Mouse (Mus musculus) hindbrain, embryonic 12.5 days (tissue): ENCODE results near the gene Atp5c1. TPM values are rescaled to one million over a fixed set of nuclear protein-coding genes. Genes with fewer than 3 reads are reported as not detected.
A peak's percentile ranks its signal among the peaks of the same experiment; 100 is the strongest.

Source experiments
- ATAC-seq: fragments of 200-750 bp; cut with Nextera tagmentation; 2 replicates; pipeline ENCODE4 v1.8.0; 2017; ENCODE audit warnings: moderate TSS enrichment; ENCODE audit not compliant: low FRiP score
- H3K27ac ChIP-seq: fragments of 300-500 bp; sonication (generic); 2 replicates; pipeline ENCODE4 v1.5.1; 2016; ENCODE audit warnings: mild to moderate bottlenecking
- H3K27me3 ChIP-seq: fragments of 300-500 bp; sonication (generic); 2 replicates; pipeline ENCODE4 v1.6.1; 2016; ENCODE audit warnings: mild to moderate bottlenecking
- H3K36me3 ChIP-seq: fragments of 300-500 bp; sonication (generic); 2 replicates; pipeline ENCODE4 v1.6.1; 2016; ENCODE audit warnings: mild to moderate bottlenecking
- H3K4me1 ChIP-seq: fragments of 300-500 bp; sonication (generic); 2 replicates; pipeline ENCODE4 v1.6.1; 2016
- H3K4me2 ChIP-seq: fragments of 300-500 bp; sonication (generic); replicated peaks from 2 replicates; pipeline ENCODE4 v1.6.1; 2016; ENCODE audit warnings: mild to moderate bottlenecking
- H3K4me3 ChIP-seq: fragments of 300-500 bp; sonication (generic); 2 replicates; pipeline ENCODE4 v1.5.1; 2016; ENCODE audit warnings: mild to moderate bottlenecking
- H3K9ac ChIP-seq: fragments of 300-500 bp; sonication (generic); 2 replicates; pipeline ENCODE4 v1.6.1; 2016; ENCODE audit warnings: mild to moderate bottlenecking, moderate library complexity
- H3K9me3 ChIP-seq: fragments of 300-500 bp; sonication (generic); replicated peaks from 2 replicates; pipeline ENCODE4 v1.6.1; 2016; ENCODE audit warnings: mild to moderate bottlenecking
- WGBS: fragments of 180-500 bp; shearing (Covaris S2); methylation state at CpG from one replicate; pipeline ENCODE4 v1.1.7; 2016; 5-methylcytosine and 5-hydroxymethylcytosine counted together
- polyA plus RNA-seq: library from polyadenylated mRNA; unstranded; fragments of >200 nt; fragmentation: Nextera tagmentation; extraction: Ambion mirVana; gene quantifications from 2 replicates; pipeline ENCODE4 v1.2.1, GENCODE M21; 2016

Atp5c1 gene
- polyA plus RNA-seq, 1 experiment from 2014 or later, result 468 TPM

DNA sequence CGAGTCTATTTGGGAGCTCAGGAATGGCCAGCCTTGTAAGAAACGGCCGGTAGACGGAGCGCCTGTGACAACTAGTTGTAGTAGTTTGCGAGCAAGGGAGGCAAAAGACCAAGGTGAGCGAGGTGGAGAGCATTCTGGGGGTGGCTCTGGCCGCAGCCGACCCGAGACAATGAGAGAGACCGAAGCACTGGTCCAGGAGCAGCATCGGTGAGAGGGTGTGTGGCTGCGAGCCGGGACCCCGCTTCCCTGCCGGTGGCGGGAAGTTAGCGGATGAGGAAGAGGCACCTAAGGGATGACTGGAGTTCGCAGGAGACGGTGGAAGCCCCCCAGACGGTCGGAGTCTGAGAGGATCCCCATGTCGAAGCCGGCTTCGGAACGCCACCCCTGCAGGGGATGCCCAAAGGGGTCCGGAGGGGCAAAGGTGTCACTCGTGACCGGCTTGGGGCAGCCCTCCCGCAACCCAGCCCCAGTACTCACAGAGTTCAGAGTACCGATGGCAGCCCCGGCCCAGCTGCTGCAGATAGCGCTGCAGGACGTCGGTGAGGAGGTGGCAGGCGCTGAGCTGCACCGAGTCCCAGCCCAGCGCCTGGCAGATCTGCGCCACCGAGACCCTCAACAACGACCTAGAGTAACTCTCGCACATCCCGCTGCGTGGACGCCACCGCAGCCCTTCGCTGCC lies 32.4 kb downstream of the Atp5c1 start:
- peak overlapping the region; percentile 74 for H3K4me3 ChIP-seq
- WGBS, result under 1% methylated on average over 47 of the region's 47 CpGs
- peak overlapping the region; percentile 89 for H3K4me2 ChIP-seq
- peak overlapping the region; percentile 81 for H3K9ac ChIP-seq
- H3K27me3 ChIP-seq, result no peaks in the 10 kb centered on the region
- H3K36me3 ChIP-seq, result no peaks in the 10 kb centered on the region; the same call in 1 of the 2 replicates
- no peaks in the 10 kb centered on the region for H3K9me3 ChIP-seq
- H3K4me1 ChIP-seq, result peaks cover 13% of the 10 kb centered on the region
- ATAC-seq, result peak; percentile 85
- H3K27ac ChIP-seq, result peak overlapping the region; percentile 49; the same call in 1 of the 2 replicates

DNA sequence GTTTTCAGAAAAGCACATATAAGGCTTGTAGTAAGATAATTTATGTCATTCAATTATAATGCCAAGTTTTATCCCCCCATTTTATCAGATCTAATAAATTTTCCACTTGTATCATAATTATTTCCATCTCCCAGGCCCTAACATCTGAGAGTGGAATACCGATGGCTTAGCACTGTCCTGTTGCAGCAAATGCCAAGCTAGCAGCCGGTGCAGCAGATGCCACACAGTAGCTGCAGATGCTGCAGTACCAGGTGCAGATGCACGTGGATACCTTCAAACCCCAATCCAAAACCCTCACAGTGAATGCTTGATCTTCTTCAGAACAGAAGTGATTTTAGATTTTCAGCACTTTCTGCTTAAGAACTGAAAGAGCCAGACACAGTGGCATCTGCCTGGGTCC lies 45.3 kb downstream of the Atp5c1 start:
- Histone ChIP-seq H3K4me2 (no peak overlapping the region), H3K27ac (no peak overlapping the region), H3K4me3 (no peak overlapping the region), H3K27me3 (no peaks in the 10 kb centered on the region), H3K9ac (no peak overlapping the region), H3K36me3 (peaks cover 9% of the 10 kb centered on the region; the same call in 1 of the 2 replicates), H3K4me1 (no peaks in the 10 kb centered on the region), H3K9me3 (no peaks in the 10 kb centered on the region)
- no peak for ATAC-seq
- WGBS, result 87% methylated on average over 3 of the region's 3 CpGs

DNA sequence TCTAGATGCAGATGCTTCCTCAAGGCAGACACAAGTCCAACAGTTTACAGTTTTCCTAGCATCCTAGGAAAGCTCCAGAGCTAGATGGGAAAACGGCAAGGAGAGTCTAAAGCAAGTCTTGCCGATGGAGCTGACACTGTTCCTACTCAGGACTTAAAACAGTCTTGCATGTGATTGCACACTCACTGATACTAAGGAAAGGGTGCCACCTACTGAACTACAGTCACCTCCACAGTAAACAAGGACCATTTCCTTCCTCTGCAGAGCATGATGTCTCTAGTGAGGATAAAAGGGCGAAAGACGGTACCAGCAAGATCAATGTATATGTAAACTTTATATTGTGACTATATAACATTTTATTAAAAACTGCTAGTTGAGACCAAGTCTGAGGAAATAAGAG lies 46.6 kb downstream of the Atp5c1 start:
- no peak overlapping the region for H3K4me2 ChIP-seq
- no peak overlapping the region for H3K27ac ChIP-seq
- 0 out of 2 replicates have a peak, but pooled peaks cover under 1% of the 10 kb centered on the region for H3K36me3 ChIP-seq
- ATAC-seq, result no peak
- 79% methylated on average over 4 of the region's 4 CpGs for WGBS
- no peak overlapping the region for H3K9ac ChIP-seq
- H3K4me3 ChIP-seq, result no peak overlapping the region
- H3K9me3 ChIP-seq, result no peaks in the 10 kb centered on the region
- H3K4me1 ChIP-seq, result no peaks in the 10 kb centered on the region
- no peaks in the 10 kb centered on the region for H3K27me3 ChIP-seq

DNA sequence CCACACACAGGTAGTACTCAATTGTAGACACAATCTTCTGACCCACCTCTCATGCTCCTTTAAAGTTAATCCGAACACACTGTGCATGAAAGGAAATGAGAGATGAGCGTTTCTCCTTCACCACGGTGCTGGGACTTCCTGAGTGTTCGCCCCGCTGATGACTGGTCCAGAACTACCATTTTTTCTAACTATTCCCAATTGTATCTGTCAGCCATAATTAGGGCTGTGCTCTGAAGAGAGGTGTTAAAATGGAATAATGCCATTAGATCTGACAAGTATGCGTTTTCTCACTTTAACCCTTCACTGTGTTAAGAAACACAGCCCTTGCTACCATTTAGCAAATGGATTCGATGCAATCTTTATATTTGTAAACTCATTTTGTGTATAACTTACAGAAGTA lies 50.6 kb downstream of the Atp5c1 start:
- 74% methylated on average over 7 of the region's 7 CpGs for WGBS

DNA sequence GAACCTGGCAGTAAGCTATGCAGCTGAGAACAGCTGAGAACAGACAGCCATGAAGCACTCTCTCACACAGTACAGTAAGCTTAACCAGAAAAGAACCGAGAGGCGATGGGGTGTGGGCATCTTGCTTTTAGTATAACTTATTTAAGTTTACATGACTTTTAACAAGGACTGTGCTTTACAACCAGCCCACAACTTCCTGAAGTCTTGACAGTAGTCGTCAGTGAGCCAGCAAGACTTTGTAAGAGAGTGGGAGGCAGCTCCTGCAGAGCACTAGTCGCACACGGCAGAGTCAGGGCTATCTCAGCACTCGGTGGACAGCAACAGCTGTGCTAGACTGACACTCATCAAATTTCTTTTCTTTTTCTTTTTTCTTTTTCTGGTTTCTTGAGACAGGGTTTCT lies 56.0 kb downstream of the Atp5c1 start:
- Histone ChIP-seq H3K27me3 (no peaks in the 10 kb centered on the region), H3K4me3 (no peak overlapping the region), H3K4me1 (no peaks in the 10 kb centered on the region), H3K4me2 (no peak overlapping the region), H3K9ac (no peak overlapping the region), H3K36me3 (no peaks in the 10 kb centered on the region), H3K27ac (no peak overlapping the region), H3K9me3 (no peaks in the 10 kb centered on the region)
- no peak for ATAC-seq
- 88% methylated on average over 6 of the region's 6 CpGs for WGBS

More for the DNA sequence above, 50.6 kb downstream of the Atp5c1 start:
- Histone ChIP-seq H3K36me3 (no peaks in the 10 kb centered on the region), H3K4me3 (no peak overlapping the region), H3K27me3 (no peaks in the 10 kb centered on the region), H3K9me3 (no peaks in the 10 kb centered on the region), H3K4me1 (no peaks in the 10 kb centered on the region), H3K27ac (no peak overlapping the region), H3K9ac (no peak overlapping the region), H3K4me2 (no peak overlapping the region)
- ATAC-seq, result no peak

DNA sequence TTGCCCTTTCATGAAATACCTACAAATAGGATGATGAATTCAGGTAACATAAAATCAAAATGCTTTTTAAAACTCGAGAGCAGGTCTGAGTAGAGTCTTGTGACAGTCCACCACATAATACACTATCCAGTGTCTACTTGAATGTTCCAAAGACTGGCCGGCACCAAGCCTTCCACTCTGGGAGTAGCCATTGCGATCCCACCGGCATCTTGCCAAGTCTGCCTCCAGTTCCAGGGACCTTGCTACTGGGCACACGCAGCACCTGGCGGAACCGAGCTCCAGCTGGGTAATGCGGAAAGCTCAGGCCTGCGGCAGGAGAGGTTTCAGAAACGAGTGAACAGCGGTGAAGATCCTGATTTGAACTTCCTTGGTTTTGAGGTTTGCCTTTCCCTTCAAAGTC lies 59.0 kb downstream of the Atp5c1 start:
- H3K9me3 ChIP-seq, result no peaks in the 10 kb centered on the region
- H3K27me3 ChIP-seq, result no peaks in the 10 kb centered on the region
- H3K9ac ChIP-seq, result no peak overlapping the region
- H3K4me3 ChIP-seq, result no peak overlapping the region
- no peak for ATAC-seq
- WGBS, result 93% methylated on average over 11 of the region's 11 CpGs
- no peaks in the 10 kb centered on the region for H3K4me1 ChIP-seq
- H3K27ac ChIP-seq, result no peak overlapping the region
- no peak overlapping the region for H3K4me2 ChIP-seq
- H3K36me3 ChIP-seq, result no peaks in the 10 kb centered on the region

DNA sequence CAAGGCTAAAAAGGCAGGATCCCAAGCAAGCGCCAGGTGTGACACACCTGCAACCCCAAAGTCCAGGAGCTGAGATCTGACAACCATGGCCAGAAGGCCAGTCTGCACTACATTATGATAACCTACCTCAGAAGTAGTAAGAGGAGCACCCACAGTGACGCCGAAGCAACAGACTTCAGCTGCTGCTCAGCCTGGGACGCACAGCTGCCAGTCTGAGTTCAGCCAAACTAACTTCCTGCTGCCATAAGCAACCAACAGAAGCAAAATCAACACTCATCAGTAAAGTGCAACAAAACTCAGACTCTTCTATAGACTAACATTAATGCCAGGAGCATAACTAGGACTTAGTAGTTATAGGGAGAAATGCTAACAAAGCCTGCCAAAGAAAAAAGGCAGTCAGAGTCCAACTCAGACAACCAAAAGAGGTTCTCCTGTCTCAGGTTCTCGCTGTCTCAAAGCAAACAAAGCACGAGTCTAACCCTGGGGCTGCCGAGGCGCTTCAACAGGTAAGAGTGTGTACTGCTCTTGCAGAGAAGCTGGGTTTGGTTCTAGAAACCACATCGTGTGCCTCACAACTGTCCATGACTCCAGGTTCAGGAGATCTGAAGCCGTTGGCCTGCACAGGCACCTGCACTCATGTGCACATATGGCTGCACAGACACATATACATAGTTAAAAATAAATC lies 65.2 kb downstream of the Atp5c1 start:
- 86% methylated on average over 10 of the region's 10 CpGs for WGBS
- Histone ChIP-seq H3K9ac (no peak overlapping the region), H3K27ac (no peak overlapping the region), H3K4me3 (no peak overlapping the region), H3K4me2 (no peak overlapping the region), H3K36me3 (no peaks in the 10 kb centered on the region), H3K9me3 (no peaks in the 10 kb centered on the region), H3K4me1 (no peaks in the 10 kb centered on the region), H3K27me3 (no peaks in the 10 kb centered on the region)
- no peak for ATAC-seq

DNA sequence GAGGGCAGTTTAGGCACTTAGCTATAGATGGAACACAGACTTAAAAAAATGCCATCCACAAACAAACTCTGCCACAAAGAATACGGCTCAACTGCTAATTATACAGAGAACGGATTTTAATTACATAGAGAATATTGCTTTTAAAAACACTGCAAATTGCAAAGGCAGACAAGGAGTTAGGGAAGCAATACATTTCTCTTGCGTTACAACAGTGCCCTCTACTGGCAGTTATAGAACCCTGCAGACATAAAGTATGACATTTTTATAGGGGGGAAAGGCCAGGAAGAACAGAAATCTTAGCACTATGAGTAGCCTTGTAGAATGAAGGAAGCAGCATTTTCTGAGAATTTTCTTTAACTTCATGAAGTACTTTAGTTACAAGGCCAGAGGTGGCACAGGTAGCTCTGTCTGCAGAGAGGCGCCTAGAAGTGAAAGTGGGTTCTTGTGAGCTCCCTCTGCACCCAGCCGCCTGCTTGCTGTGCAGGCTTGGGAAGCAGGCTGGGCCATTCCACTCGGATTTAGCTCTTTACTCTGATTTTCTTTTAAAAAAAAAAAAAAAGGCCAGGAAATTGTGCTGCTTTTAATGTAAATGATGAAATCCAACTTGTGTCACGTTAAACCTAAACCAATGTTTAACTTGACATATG lies 69.9 kb downstream of the Atp5c1 start:
- no peak for ATAC-seq
- no peaks in the 10 kb centered on the region for H3K36me3 ChIP-seq
- WGBS, result 38% methylated on average over 7 of the region's 7 CpGs

DNA sequence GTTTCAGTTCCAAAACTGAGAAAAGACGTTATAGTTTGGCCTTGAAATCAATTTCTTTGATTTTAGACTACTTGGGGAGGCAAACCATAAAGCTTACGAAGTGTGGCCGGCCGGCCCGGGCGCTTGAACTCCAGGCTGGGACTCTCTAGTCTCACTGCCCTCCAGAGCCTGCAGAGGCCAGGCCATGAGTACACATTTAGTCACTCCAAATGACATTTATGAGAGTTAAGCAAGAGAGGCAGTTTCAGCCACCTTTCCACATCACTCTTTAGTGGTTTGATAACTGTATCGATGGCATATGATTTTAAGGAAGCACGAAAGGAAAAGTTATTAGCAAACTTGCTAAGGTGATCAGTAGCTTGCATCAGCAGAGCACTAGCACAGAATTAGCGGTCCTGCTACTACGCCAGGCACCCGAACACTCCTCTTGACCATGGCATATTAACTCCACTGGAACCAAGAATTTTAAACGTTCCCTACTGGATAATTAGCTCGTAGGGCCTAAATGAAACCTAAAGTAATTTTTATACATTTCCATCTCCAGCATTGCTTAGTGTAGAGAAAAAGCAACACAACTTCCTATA lies 70.5 kb downstream of the Atp5c1 start:
- H3K27me3 ChIP-seq, result no peaks in the 10 kb centered on the region
- no peak overlapping the region for H3K27ac ChIP-seq
- ATAC-seq, result no peak
- H3K4me3 ChIP-seq, result no peak overlapping the region
- H3K4me2 ChIP-seq, result no peak overlapping the region
- H3K36me3 ChIP-seq, result no peaks in the 10 kb centered on the region
- no peak overlapping the region for H3K9ac ChIP-seq
- 87% methylated on average over 13 of the region's 13 CpGs for WGBS
- H3K4me1 ChIP-seq, result no peaks in the 10 kb centered on the region; the same call in 1 of the 2 replicates
- H3K9me3 ChIP-seq, result no peaks in the 10 kb centered on the region

More for the DNA sequence above, 69.9 kb downstream of the Atp5c1 start:
- Histone ChIP-seq H3K9ac (no peak overlapping the region), H3K9me3 (no peaks in the 10 kb centered on the region), H3K4me2 (no peak overlapping the region), H3K4me1 (no peaks in the 10 kb centered on the region; the same call in 1 of the 2 replicates), H3K27me3 (no peaks in the 10 kb centered on the region), H3K27ac (no peak overlapping the region), H3K4me3 (no peak overlapping the region)

DNA sequence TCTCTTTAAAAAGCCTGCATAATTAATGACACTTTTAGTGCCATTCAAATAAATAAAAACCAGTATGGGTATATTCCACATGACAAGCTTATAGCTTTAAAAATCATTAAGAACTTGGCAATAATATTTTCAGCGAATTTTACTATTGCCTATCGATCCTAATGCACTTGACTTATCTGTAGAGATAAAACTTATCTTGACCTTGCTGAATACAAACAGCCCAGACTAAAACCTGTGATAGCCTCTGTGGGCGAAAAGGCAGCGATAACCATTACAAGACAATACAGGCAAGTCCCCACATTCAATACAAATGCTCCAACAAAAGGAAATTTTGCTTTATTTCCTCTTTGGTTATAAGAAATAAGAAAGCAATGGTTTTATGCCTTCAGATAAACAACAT lies 71.7 kb downstream of the Atp5c1 start:
- H3K36me3 ChIP-seq, result no peaks in the 10 kb centered on the region
- no peak for ATAC-seq
- H3K27ac ChIP-seq, result no peak overlapping the region
- no peaks in the 10 kb centered on the region for H3K27me3 ChIP-seq
- H3K9ac ChIP-seq, result no peak overlapping the region
- H3K4me1 ChIP-seq, result no peaks in the 10 kb centered on the region; the same call in 1 of the 2 replicates
- no peaks in the 10 kb centered on the region for H3K9me3 ChIP-seq
- no peak overlapping the region for H3K4me3 ChIP-seq
- 85% methylated on average over 4 of the region's 4 CpGs for WGBS
- no peak overlapping the region for H3K4me2 ChIP-seq
